Mouse (Mus musculus) activated CD4-positive, CD25-positive, alpha-beta regulatory T cell, adult 4 months (primary cell): ENCODE data around the gene Exosc8. TPM values are rescaled to one million over a fixed set of nuclear protein-coding genes. Genes with fewer than 3 reads are reported as not detected.
A peak's percentile ranks its signal among the peaks of the same experiment; 100 is the strongest.
"Not testable (repeated sequence)": the region's sequence is repeated elsewhere in the genome, so short reads cannot be mapped to it uniquely, and the experiment has no call there.

Experiments
- ATAC-seq: one replicate; pipeline ENCODE4 v1.8.0; 2017
- polyA plus RNA-seq, 2 experiments: library from polyadenylated mRNA; unstranded; fragments of 100-300 nt; shearing (Covaris generic); gene quantifications; one replicate each; pipeline ENCODE4 v1.2.1; 2017

Exosc8 gene
- polyA plus RNA-seq: 100 to 1,000 TPM; 205 to 218 TPM

DNA sequence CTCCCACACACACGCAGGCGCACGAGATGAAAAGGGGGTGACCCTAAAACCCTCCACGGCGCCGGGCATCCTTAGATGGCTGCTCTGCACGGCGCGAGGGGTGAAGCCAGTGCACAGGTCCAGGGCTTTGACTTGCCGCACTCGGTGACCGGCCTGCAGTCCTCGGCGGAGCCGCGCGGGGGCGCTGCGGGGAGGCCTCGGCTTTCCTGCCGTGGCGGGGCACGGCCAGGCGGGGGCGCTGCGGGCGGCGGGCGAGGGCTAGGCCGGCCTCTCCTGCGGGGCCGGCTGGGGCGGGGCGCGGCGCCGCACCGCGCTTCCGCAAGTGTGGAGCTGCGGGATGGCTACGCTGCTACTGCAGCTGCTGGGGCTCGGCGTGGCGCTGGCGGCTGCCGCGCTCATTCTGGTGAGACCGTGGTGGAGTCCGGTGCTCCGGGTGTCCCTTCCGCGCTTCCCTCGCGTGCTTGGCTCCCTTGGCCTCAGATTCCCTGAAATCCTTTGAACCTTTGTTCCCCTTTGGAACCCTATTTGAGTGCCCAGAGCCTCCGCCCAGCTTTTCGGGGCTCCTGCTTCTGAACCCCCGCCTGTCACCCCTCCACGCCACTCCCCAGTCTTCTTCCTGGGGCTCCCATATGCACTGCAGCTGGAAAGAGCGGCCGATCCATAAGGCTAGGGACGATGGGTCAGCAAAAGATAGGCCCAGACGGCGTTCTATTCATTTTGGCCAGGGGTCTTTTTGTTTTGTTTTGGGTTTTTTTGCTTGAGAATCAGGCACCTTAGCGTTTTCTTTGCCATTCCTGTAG is at the start of gene Exosc8, which contains the start of gene Alg5:
TSS of gene Exosc8 (minus strand) at position 147 of the 800 bp plus-strand sequence.
TSS of gene Alg5 (plus strand) at position 293 of the 800 bp plus-strand sequence.
- peak; percentile 70 for ATAC-seq

- no peak for ATAC-seq
These were observed 40.9 kb upstream of the Exosc8 start for GRCm38 (mm10) chr3:54775989-54776631.

GRCm38 (mm10) chr3:54773613-54774012 is 38.4 kb upstream of the Exosc8 start:
- no peak for ATAC-seq

DNA sequence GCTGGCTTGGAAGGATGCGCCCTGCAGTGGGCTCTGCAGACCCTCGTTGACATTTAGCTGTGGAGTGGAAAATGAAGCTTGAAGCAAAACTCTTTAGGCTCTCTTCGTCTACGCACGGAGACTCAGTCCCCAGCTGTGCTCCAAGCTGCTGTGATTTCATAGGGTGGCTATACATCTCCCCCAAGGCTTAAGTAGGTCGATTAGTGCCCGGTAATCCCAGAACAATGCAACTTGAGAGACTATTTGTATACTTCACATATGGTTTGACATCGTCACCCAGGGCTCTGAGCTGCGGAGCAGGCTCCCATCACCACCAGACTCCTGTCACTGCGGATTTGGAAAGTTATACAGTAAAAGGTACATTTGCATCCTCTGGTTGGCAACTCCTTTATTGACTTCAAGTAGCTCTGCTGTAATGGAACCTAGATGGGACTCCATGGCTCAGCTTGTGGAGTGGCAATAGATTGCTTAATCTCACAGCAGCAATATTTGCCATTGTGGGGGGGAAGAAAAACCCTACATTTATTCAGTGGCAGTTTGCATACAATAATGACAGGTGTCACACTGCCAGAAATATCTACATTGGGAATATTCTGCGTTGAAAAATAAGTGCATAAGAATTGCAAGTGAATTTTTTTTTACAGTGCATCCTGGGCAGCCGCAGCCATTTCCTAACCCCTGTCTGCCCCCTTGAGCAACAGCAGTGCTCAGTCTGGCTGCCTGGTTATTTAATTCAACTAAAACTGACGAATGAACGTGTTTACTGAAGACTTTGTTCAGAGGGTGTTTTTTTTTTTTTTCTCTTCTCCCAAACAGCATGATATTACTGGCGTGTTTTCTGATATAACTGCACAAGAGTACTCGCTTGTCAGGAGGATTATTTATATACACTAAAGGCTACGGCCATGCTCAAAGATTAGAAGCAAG is 34.4 kb upstream of the Exosc8 start:
- no peak for ATAC-seq

DNA sequence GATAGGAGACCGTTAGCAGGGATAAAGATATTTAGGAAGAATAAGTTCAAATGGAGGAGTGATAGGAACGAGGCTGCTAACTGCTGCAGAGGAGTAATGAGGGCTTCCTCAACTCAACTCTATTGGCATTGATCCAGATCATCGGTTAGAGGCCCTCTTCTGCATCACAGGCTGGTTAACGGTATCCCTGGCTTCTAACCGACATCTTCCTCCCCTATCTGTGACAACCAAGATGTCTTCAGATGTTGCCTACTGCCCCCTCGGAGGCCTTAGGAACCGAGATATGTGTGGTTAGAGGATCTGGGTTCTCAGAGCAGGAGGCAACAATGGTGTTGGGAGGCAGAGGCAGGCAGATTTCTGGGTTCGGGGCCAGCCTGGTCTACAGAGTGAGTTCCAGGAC is 33.4 kb upstream of the Exosc8 start:
- no peak for ATAC-seq

DNA sequence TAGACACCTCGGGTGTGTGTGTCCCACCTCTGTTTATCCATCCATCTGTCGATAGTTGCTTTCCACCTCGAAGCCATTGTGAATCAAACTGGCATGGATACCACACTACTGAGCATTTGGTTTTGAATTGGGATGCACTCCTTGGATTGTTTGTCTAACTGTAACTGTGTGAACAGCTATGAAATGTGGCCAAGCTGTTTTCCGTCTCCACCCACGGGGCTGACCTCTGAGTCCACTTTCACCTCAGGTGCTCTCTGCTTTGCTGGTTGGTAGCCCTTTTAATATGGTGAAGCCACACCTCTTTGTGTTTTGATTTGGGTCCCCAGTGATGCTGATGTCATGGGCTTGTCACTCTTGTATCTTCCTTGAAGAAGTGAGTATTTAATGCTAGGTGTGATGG is 31.6 kb upstream of the Exosc8 start:
- ATAC-seq: no peak

DNA sequence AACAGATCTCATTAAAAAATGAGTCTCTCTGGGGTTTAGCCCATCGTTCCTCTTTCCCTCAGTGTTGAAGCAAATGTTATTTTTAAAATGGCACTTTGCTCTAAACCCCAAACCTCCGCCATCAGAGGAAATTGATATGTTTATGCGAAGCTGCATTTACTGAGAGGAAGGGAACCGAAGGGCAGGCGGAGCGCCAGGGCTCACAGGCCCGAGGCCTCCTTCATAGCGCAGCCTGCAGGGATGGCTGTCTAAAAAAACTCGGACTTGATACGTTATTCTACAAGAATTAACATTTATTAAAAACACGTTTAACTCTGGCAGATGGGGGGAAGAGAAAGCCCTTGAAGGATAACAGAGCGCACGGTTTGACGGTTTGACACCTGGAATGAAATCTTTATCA is 30.8 kb upstream of the Exosc8 start:
- no peak for ATAC-seq

DNA sequence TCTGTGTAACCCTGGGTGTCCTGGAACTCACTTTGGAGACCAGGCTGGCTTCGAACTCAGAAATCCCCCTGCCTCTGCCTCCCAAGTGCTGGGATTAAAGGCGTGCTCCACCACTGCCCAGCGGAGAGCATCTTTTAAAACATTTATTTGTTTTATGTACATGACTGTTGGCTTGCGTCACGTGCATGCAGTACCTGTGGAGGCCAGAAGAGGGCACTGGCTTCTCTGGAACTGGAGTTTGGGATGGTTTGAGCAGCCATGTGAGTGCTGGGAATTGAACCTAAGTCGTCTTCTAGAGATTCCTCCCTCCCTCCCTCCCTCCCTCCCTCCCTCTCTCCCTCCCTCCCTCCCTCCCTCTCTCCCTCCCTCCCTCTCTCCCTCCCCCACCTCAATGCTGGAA is 30.3 kb upstream of the Exosc8 start:
- not testable (repeated sequence) for ATAC-seq

- ATAC-seq: no peak
These were observed 29.2 kb upstream of the Exosc8 start for GRCm38 (mm10) chr3:54764418-54764817.

DNA sequence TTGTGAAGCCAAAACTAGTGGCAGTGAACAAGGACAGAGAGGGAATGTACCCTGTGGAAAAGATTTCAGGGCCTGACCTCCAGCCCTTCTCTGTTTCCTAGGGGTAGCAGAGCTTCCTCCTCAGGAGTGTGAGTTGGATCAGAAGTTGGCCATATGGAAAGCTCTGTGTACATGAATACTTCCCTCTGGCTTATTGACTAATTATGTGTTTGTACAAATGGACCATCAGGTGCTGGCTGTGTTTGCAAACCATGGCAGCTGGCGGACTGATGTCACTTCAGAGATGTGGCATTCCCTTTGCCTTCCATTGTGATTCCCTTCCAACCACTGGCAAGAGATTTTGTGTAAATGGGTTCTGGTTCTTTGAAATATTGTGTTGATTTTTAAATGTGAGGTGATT is 26.1 kb upstream of the Exosc8 start:
- ATAC-seq: no peak

GRCm38 (mm10) chr3:54760321-54761115 is 25.3 kb upstream of the Exosc8 start:
- no peak for ATAC-seq

GRCm38 (mm10) chr3:54759211-54759610 is 24.0 kb upstream of the Exosc8 start:
- ATAC-seq: no peak

GRCm38 (mm10) chr3:54757446-54757845 is 22.3 kb upstream of the Exosc8 start:
- no peak for ATAC-seq

- no peak for ATAC-seq
These were observed 20.9 kb upstream of the Exosc8 start for GRCm38 (mm10) chr3:54756058-54756457.

DNA sequence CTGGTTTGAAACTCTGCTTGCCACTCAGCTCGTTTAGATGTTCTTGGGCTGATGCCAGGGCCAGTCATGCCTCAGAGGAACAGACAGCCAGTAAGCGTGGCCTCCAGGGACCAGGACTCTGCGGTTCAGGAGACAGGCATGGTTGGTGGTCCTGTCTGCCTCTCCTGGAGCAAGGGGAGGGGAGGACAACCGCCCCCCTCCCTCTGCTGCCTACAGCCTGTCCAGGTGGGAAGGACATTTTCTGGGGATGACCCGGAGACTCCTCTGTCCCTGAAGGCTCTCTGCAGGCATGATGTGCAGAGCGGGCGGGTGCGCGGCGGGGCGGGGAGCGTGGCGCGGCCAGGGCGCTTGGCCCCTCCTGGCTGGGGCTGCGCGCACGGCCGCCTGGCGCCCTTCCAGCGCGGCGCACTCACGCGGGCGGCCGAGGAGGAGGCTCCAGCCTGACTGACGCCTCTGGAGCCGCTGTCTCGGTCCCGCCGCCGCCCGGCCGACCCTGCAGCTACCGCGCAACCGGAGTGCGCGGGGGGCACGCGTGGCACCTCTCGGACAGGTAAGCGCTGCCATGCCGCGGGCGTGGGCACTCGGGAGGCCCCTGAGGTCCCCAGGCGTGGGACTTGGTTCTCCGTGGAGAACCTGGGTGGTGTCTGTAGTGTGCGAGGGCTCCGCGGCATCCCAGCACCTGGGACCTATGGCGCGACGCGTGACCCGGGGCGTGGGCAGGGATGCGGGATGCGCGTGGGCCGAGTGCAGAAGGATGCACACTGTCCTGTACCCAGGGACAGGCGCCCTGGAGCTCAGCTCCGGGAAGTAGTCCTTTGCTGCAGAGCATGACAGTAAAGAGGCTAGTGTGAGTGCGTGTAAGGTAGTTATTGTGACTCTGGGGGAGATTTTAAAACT is 20.2 kb upstream of the Exosc8 start, which contains the start of gene Smad9:
TSS of gene Smad9 (plus strand) at position 438 of the 897 bp plus-strand sequence.
- ATAC-seq: no peak

- no peak for ATAC-seq
These were observed 18.2 kb upstream of the Exosc8 start for GRCm38 (mm10) chr3:54753411-54753810.

DNA sequence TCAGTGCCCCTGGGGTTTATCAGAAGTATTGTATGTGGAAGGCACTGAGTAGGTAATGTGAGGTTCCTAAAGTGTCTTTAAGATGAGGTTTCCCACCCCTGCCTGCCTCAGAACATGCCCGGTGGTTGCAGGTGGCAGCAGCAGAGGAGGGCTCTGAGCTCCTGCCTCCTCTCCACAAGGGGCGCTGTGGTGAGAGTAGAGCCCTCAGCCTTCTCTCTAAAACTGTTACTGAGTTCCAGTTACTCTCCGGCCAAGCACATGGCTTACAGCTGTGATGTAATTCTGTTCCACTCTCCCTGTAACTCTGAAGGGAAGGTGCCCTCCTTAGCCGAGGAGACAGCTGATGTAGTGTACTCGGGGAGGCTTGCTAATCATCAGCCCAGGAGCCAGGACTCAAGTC is 10.6 kb upstream of the Exosc8 start:
- peak; percentile 32 for ATAC-seq

DNA sequence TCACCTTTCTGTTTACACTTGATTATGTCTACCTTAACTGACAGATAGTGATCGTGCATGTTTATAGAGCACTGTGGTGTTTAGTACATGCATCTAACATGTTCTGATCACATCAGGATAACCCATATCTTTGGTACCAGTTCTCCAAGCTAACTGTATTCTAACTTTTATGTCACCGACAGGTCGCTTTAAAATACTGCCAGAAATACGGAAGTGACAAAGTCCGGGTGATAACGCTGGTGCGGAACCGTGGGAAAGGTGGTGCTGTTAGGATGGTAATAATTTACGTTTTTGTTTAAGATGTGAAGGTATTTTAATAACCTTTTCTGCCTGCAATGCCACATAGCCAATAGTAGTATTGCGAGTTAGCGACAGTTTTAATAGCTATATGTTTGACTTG is 6.8 kb upstream of the Exosc8 start:
- ATAC-seq: no peak

GRCm38 (mm10) chr3:54737317-54737716 is 2.1 kb upstream of the Exosc8 start:
- no peak for ATAC-seq

DNA sequence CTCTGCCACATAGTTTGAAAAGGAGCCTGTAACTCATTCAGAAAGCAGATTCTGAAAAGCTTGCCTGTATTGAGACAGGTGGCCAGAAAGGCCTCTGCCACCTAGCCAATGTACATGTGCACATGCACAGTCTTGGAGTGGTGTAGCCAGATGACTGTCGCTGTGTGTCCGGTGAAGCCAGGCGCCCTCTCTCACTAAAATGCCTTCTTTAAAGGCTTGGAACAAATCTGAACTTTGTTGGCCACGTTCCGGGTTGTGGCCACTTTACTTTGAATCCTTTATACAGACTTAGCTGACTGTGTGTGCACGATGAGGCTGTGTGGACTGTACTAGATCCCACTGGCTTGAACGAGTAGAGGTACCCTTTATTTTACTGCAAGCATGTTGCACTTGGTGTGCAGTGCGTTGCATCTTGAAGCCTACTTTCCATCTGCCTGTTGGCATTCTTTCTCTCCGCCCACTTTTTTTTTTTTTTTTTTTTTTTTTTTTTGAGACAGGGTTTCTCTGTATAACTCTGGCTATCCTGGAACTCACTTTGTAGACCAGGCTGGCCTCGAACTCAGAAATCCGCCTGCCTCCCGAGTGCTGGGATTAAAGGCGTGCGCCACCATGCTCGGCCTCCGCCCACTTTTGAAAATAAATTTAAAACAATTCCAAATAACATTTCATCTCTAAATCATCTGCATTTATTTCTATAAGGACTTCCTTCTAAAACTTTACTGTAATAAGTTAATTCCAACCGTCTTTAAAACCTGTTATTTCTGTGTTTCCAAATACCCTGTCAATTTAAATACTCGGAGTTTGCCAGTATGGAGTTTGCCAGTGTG is 1.1 kb upstream of the Exosc8 start:
- ATAC-seq: no peak
